Mouse (Mus musculus): ENCODE data around the gene Tmem45a.

DNA sequence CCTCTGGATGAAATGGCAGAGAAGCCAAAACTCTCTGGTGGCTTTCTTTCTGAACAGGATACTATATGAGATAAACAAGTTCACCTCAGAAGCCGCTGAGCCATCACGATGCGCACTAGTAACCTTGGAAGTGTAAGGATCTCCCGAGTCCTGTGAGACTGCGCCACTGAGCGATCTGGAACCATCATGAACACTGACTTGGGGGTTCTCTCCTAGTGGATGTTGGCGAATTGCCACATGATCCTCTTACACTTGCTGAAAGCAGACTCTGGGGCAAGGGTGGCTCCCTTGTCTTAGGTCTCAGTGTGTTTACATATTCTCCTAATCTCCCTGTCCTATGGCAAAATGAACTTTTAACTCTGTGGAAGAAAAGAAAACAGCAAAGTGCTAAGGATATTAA lies 85.0 kb downstream of the Tmem45a start:
- TF ChIP-seq CTCF (IDR thresholded peaks at IDR 0.05; ENCODE audit: low read depth): no peak
- no peak for TF ChIP-seq EP300 (IDR thresholded peaks at IDR 0.05; ENCODE audit: low read depth)

Data from heart, postnatal 0 days (tissue).